Mouse (Mus musculus): ENCODE data around the gene Hoxa9. TPM values are rescaled to one million over a fixed set of nuclear protein-coding genes. Genes with fewer than 3 reads are reported as not detected.
A peak's percentile ranks its signal among the peaks of the same experiment; 100 is the strongest.

Hoxa9 gene
- total and polyA plus RNA-seq, 2 experiments, result 0.10 TPM; not detected in 1

DNA sequence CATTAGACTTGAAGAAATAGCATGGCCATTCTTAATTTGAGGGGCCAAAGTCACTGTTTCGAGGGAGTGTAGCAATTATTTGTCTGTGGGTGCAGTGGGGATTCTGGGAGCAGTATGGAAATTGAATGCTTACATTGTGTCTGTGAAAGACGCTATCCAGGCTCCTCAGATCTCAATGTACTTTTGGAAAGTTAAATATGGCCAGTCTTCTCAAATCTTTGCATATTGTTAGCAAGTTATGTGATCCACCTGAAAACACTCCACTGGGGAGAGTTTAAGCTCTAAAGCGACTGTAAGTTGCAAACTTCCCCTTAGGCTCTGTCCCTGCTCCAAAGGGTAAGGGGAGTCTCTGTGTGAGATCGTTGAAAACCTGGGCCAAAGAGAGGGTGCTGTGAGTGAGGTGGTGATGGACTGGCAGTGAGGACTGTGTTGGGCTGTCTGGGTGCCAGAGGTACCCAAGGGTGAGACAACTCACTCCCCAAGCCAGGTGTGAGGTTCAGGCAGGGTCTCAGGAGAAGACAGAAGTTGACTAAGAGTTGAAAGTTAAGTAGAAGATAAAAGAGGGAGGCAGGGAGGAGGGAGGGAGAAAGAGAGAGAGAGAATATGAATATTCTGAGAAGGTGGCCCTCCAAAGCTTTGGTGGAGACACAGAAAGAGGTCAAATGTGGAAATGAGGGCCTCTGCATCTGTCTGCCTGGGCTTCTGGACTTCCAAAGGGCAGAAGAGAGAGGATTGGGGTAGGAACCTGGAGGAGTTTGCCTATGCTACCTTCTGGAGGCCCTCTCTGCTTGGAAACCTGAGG, 23.8 kb downstream of the Hoxa9 start:
- no peak for DNase-seq (ENCODE audit: extremely low read depth, low read depth, low spot score)
- Histone ChIP-seq H3K79me2 (ENCODE audit: control insufficient read depth, insufficient read depth, low read length) (no peaks in the 10 kb centered on the region), H3K4me3 (ENCODE audit: insufficient read depth, low read depth, low read length) (no peak overlapping the region), H3K27me3 (ENCODE audit: control insufficient read depth, insufficient read depth, low read length) (peaks cover 47% of the 10 kb centered on the region), H3K36me3 (ENCODE audit: control insufficient read depth, insufficient read depth, low read length) (no peaks in the 10 kb centered on the region), H3K4me1 (ENCODE audit: control insufficient read depth, insufficient read depth, low read length) (no peaks in the 10 kb centered on the region; the same call in 1 of the 2 replicates), H3K9ac (ENCODE audit: low read depth, low read length) (no peak overlapping the region), H3K27ac (replicated peaks; ENCODE audit: insufficient read depth, low read depth, low read length) (no peak overlapping the region)
- TF ChIP-seq CTCF (IDR thresholded peaks at IDR 0.05; ENCODE audit: low read depth, low read length) (no peak), POLR2A (IDR thresholded peaks at IDR 0.05; ENCODE audit: extremely low read depth, insufficient read depth, low read length) (no peak)
- WGBS, result 28% methylated on average over 4 of the region's 4 CpGs

DNA sequence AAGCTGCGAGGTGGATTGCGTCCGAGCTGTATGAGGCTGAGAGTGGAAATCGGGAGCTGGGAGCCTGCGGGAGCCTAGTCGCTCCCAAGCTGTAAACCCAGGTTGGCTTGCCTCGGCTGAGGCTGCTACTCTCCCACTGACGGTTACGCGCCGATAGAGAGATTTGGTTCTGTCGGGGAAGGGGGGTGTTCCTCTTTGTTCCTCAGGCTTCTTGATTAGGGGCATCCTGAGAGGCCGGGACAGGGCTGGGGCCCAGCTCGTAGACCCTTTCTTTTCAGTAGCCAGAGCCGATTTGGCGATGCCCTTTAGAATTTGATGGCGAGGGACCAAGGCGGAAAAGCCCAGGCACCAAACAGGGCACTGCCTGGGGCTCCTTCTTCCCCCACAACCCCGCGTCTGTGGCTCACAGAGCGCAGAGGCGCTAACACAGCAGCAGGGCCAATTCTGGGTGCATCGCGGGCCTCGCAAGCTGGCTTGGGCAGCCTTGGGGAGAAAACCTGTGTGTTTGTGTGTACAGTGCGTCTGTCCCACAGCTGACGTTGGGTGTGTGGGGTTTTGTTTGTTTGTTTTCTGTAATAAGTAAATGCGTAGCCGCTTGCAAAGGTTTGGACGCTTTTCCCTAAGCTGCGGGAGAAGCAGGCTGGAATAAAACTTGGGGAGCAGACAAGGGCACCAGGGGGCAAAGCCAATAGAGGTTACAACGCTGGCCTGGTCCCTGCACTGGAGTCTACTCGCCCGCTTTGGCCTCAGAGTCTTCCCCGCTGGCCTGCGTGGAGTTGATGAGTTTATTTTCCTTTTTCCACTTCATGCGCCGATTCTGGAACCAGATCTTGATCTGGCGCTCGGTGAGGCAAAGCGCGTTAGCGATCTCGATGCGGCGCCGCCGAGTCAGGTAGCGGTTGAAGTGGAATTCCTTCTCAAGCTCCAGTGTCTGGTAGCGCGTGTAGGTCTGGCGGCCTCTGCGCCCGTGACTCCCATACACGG, 25.0 kb downstream of the Hoxa9 start:
- H3K4me1 ChIP-seq (ENCODE audit: control insufficient read depth, insufficient read depth, low read length), result no peaks in the 10 kb centered on the region; the same call in 1 of the 2 replicates
- WGBS, result 21% methylated on average over 55 of the region's 55 CpGs
- H3K27ac ChIP-seq (replicated peaks; ENCODE audit: insufficient read depth, low read depth, low read length), result no peak overlapping the region
- H3K36me3 ChIP-seq (ENCODE audit: control insufficient read depth, insufficient read depth, low read length), result no peaks in the 10 kb centered on the region
- no peaks in the 10 kb centered on the region for H3K79me2 ChIP-seq (ENCODE audit: control insufficient read depth, insufficient read depth, low read length)
- H3K4me3 ChIP-seq (ENCODE audit: insufficient read depth, low read depth, low read length), result no peak overlapping the region
- peaks cover 37% of the 10 kb centered on the region for H3K27me3 ChIP-seq (ENCODE audit: control insufficient read depth, insufficient read depth, low read length)
- H3K9ac ChIP-seq (ENCODE audit: low read depth, low read length), result no peak overlapping the region
- TF ChIP-seq POLR2A (IDR thresholded peaks at IDR 0.05; ENCODE audit: extremely low read depth, insufficient read depth, low read length), result no peak
- no peak for TF ChIP-seq CTCF (IDR thresholded peaks at IDR 0.05; ENCODE audit: low read depth, low read length)
- DNase-seq (ENCODE audit: extremely low read depth, low read depth, low spot score), result no peak

DNA sequence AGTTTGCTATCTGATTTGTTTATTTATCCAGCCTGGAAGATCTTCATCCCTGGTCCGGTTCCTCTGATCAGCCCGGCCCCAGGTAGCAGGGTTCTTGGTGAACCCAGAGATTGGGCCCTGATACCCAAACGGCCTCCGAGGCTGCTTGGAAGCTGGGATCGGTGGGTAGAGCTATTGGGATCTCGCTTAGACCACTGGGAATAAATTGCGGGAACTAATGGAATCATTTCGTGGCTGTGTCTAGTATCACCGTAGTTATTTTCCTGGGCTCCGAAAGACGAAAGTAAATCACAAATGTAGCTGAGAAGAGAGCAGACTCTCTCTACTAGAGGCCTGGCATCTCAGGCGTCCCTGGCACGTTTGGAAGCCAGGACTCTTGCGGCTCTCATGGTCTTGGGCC, 25.7 kb downstream of the Hoxa9 start:
- no peak for DNase-seq (ENCODE audit: extremely low read depth, low read depth, low spot score)
- Histone ChIP-seq H3K27me3 (ENCODE audit: control insufficient read depth, insufficient read depth, low read length) (peaks cover 36% of the 10 kb centered on the region), H3K4me1 (ENCODE audit: control insufficient read depth, insufficient read depth, low read length) (no peaks in the 10 kb centered on the region; the same call in 1 of the 2 replicates), H3K36me3 (ENCODE audit: control insufficient read depth, insufficient read depth, low read length) (no peaks in the 10 kb centered on the region), H3K4me3 (ENCODE audit: insufficient read depth, low read depth, low read length) (no peak overlapping the region), H3K79me2 (ENCODE audit: control insufficient read depth, insufficient read depth, low read length) (no peaks in the 10 kb centered on the region), H3K9ac (ENCODE audit: low read depth, low read length) (no peak overlapping the region), H3K27ac (replicated peaks; ENCODE audit: insufficient read depth, low read depth, low read length) (no peak overlapping the region)
- no peak for TF ChIP-seq CTCF (IDR thresholded peaks at IDR 0.05; ENCODE audit: low read depth, low read length)
- no peak for TF ChIP-seq POLR2A (IDR thresholded peaks at IDR 0.05; ENCODE audit: extremely low read depth, insufficient read depth, low read length)
- WGBS, result 25% methylated on average over 14 of the region's 14 CpGs

DNA sequence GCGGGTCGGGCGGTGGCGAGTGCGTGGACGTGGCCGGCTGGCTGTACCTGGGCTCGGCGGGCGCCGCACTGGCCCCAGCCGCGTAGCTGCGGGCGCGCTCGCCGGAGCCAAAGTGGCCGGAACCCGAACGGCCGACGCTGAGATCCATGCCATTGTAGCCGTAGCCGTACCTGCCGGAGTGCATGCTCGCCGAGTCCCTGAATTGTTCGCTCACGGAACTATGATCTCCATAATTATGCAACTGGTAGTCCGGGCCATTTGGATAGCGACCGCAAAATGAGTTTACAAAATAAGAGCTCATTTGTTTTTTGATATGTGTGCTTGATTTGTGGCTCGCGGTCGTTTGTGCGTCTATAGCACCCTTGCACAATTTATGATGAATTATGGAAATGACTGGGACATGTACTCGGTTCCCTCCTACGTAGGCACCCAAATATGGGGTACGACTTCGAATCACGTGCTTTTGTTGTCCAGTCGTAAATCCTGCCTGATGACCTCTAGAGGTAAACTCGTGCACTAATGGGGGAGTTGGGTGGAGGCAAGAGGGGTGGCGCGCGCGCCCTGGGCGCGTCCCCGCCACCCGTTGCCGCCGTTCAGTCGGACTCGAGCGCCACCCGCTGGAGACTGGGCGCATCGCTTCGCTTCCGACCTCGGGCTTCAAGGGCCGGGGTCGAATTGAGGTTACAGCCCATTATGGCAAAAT, 26.7 kb downstream of the Hoxa9 start, which contains the start of gene Hoxa5:
TSS of gene Hoxa5 (minus strand) at position 538 of the 703 bp plus-strand sequence.
- H3K27ac ChIP-seq (replicated peaks; ENCODE audit: insufficient read depth, low read depth, low read length), result peak within 1 kb of the TSS; percentile 26
- H3K36me3 ChIP-seq (ENCODE audit: control insufficient read depth, insufficient read depth, low read length), result no peaks in the 10 kb centered on the region
- WGBS, result 4% methylated on average over 65 of the region's 65 CpGs
- peak; percentile 43 for DNase-seq (ENCODE audit: extremely low read depth, low read depth, low spot score)
- H3K9ac ChIP-seq (ENCODE audit: low read depth, low read length), result peak within 1 kb of the TSS; percentile 74
- no peaks in the 10 kb centered on the region; the same call in 1 of the 2 replicates for H3K4me1 ChIP-seq (ENCODE audit: control insufficient read depth, insufficient read depth, low read length)
- peak; percentile 82 for TF ChIP-seq CTCF (IDR thresholded peaks at IDR 0.05; ENCODE audit: low read depth, low read length)
- no peak for TF ChIP-seq POLR2A (IDR thresholded peaks at IDR 0.05; ENCODE audit: extremely low read depth, insufficient read depth, low read length)
- H3K79me2 ChIP-seq (ENCODE audit: control insufficient read depth, insufficient read depth, low read length), result no peaks in the 10 kb centered on the region
- H3K4me3 ChIP-seq (ENCODE audit: insufficient read depth, low read depth, low read length), result peak within 1 kb of the TSS; percentile 60
- H3K27me3 ChIP-seq (ENCODE audit: control insufficient read depth, insufficient read depth, low read length), result peaks cover 36% of the 10 kb centered on the region

DNA sequence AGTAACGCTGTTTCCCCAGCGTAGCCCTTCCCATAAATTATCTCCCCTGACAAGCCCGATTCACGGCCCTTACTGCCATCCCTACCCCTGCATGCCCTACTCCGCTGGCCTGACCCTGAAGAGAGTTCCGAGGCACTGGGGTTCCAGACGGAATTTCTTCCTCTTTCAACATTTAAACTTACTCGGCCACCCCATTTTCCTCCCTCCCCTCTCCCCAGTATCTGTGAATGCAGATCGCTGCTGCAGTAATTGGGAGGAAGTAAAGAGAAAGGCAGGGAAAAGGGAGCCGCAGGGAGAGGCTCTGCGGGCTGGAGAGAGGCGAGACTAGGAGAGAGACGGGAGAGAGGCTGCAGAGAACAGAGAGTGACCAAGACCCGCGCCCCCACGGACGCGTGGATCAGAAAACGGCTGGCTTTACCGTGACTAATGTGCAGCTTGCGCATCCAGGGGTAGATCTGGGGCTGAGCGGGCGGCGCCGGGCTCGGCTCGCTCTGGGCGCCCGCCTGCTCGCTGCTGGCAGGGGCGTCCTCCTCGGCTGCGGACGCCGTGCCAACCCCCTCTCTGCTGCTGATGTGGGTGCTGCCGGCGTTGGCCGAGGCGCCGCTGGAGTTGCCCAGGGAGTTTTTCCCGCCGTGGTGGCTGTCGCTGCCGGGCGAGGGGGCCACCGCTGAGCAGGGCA, 27.4 kb downstream of the Hoxa9 start:
- no peaks in the 10 kb centered on the region for H3K36me3 ChIP-seq (ENCODE audit: control insufficient read depth, insufficient read depth, low read length)
- no peak for DNase-seq (ENCODE audit: extremely low read depth, low read depth, low spot score)
- no peaks in the 10 kb centered on the region for H3K79me2 ChIP-seq (ENCODE audit: control insufficient read depth, insufficient read depth, low read length)
- H3K27ac ChIP-seq (replicated peaks; ENCODE audit: insufficient read depth, low read depth, low read length), result peak overlapping the region; percentile 26
- peaks cover 32% of the 10 kb centered on the region for H3K27me3 ChIP-seq (ENCODE audit: control insufficient read depth, insufficient read depth, low read length)
- peak overlapping the region; percentile 74 for H3K9ac ChIP-seq (ENCODE audit: low read depth, low read length)
- H3K4me1 ChIP-seq (ENCODE audit: control insufficient read depth, insufficient read depth, low read length), result no peaks in the 10 kb centered on the region; the same call in 1 of the 2 replicates
- no peak for TF ChIP-seq POLR2A (IDR thresholded peaks at IDR 0.05; ENCODE audit: extremely low read depth, insufficient read depth, low read length)
- TF ChIP-seq CTCF (IDR thresholded peaks at IDR 0.05; ENCODE audit: low read depth, low read length), result no peak
- WGBS, result 4% methylated on average over 35 of the region's 46 CpGs
- peak overlapping the region; percentile 60 for H3K4me3 ChIP-seq (ENCODE audit: insufficient read depth, low read depth, low read length)

Data from liver, adult 2 months (tissue).